Mouse (Mus musculus) heart, embryonic 13.5 days (tissue): Measurements from ENCODE around the gene Mab21l3. TPM values are rescaled to one million over a fixed set of nuclear protein-coding genes. Genes with fewer than 3 reads are reported as not detected.
A peak's percentile ranks its signal among the peaks of the same experiment; 100 is the strongest.

Source experiments
- ATAC-seq: fragments of 200-750 bp; cut with Nextera tagmentation; 2 replicates; pipeline ENCODE4 v1.8.0; 2017; ENCODE audit warnings: moderate TSS enrichment; ENCODE audit not compliant: insufficient number of reproducible peaks, low FRiP score, low TSS enrichment; ENCODE audit errors: extremely low read depth
- H3K27ac ChIP-seq: fragments of 300-500 bp; sonication (generic); replicated peaks from 2 replicates; pipeline ENCODE4 v1.5.1; 2015; ENCODE audit warnings: moderate library complexity, mild to moderate bottlenecking, inconsistent platforms
- H3K27me3 ChIP-seq: fragments of 300-500 bp; sonication (generic); replicated peaks from 2 replicates; pipeline ENCODE4 v1.6.1; 2015; ENCODE audit warnings: mild to moderate bottlenecking, inconsistent platforms
- H3K36me3 ChIP-seq: fragments of 300-500 bp; sonication (generic); 2 replicates; pipeline ENCODE4 v1.6.1; 2015; ENCODE audit warnings: mild to moderate bottlenecking, inconsistent platforms
- H3K4me1 ChIP-seq: fragments of 300-500 bp; sonication (generic); 2 replicates; pipeline ENCODE4 v1.6.1; 2015; ENCODE audit warnings: inconsistent platforms
- H3K4me2 ChIP-seq: fragments of 300-500 bp; sonication (generic); 2 replicates; pipeline ENCODE4 v1.6.1; 2015; ENCODE audit warnings: inconsistent platforms, mild to moderate bottlenecking, moderate library complexity
- H3K4me3 ChIP-seq: fragments of 300-500 bp; sonication (generic); 2 replicates; pipeline ENCODE4 v1.5.1; 2015; ENCODE audit warnings: moderate library complexity, mild to moderate bottlenecking, inconsistent platforms
- H3K9ac ChIP-seq: fragments of 300-500 bp; sonication (generic); 2 replicates; pipeline ENCODE4 v1.6.1; 2015; ENCODE audit warnings: inconsistent platforms, mild to moderate bottlenecking, moderate library complexity
- H3K9me3 ChIP-seq: fragments of 300-500 bp; sonication (generic); 2 replicates; pipeline ENCODE4 v1.6.1; 2016; ENCODE audit warnings: inconsistent platforms
- WGBS: fragments of 180-500 bp; shearing (Covaris S2); methylation state at CpG from one replicate; pipeline ENCODE4 v1.1.7; 2015; ENCODE audit warnings: mixed read lengths; 5-methylcytosine and 5-hydroxymethylcytosine counted together
- polyA plus RNA-seq: library from polyadenylated mRNA; unstranded; fragments of >200 nt; fragmentation: Nextera tagmentation; extraction: Ambion mirVana; gene quantifications from 2 replicates; pipeline ENCODE4 v1.2.1, GENCODE M21; 2015

The Mab21l3 gene
- polyA plus RNA-seq, 1 experiment from 2014 or later, result 0.55 TPM

DNA sequence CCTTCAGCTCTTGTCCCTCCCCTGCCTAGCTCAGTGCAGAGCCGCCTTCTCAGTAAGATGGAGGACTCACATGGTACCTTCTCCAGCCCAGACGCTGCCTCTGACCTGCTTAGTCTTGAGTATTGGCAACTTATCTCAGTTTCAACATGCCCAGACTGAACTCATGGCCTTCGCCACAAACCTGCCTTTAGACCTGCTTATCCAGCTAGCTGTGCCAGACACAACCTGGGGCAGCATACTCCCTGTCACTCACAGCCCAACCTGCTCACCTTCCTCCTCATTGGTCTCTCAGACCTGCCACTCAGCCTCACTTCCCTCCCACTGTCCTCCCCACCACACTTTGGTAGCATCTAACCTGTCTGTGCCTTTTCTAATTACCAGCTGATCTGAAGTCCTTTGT lies 32.8 kb downstream of the Mab21l3 start:
- no peaks in the 10 kb centered on the region for H3K4me1 ChIP-seq
- H3K9ac ChIP-seq, result no peak overlapping the region
- ATAC-seq, result no peak
- H3K27ac ChIP-seq, result no peak overlapping the region
- no peaks in the 10 kb centered on the region for H3K9me3 ChIP-seq
- H3K4me2 ChIP-seq, result no peak overlapping the region
- 73% methylated on average over 3 of the region's 3 CpGs for WGBS
- H3K27me3 ChIP-seq, result no peaks in the 10 kb centered on the region
- H3K36me3 ChIP-seq, result no peaks in the 10 kb centered on the region
- no peak overlapping the region for H3K4me3 ChIP-seq

DNA sequence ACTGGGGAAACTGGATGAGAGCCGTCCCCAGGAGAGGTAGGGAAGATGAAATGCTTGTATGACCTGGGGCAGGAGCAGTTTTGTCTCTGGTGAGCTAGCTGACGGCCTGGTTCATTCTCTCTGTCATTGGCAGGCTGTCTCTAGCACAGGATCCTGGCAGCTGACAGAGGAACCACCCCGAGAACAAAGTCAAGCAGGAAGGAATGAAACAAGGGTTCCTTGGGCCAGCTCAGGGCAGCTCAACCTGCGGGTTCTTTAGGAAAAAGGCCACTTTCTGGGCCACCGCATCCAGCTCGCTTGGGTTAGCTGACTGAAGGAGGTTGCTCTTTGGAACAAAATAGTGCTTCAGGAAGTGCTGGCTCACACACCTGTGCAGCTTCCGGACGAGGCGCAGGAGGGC lies 34.0 kb downstream of the Mab21l3 start:
- no peaks in the 10 kb centered on the region for H3K9me3 ChIP-seq
- H3K4me3 ChIP-seq, result no peak overlapping the region
- no peaks in the 10 kb centered on the region for H3K36me3 ChIP-seq
- no peak overlapping the region for H3K4me2 ChIP-seq
- H3K4me1 ChIP-seq, result no peaks in the 10 kb centered on the region
- ATAC-seq, result no peak
- no peak overlapping the region for H3K9ac ChIP-seq
- 79% methylated on average over 9 of the region's 9 CpGs for WGBS
- no peaks in the 10 kb centered on the region for H3K27me3 ChIP-seq
- no peak overlapping the region for H3K27ac ChIP-seq

DNA sequence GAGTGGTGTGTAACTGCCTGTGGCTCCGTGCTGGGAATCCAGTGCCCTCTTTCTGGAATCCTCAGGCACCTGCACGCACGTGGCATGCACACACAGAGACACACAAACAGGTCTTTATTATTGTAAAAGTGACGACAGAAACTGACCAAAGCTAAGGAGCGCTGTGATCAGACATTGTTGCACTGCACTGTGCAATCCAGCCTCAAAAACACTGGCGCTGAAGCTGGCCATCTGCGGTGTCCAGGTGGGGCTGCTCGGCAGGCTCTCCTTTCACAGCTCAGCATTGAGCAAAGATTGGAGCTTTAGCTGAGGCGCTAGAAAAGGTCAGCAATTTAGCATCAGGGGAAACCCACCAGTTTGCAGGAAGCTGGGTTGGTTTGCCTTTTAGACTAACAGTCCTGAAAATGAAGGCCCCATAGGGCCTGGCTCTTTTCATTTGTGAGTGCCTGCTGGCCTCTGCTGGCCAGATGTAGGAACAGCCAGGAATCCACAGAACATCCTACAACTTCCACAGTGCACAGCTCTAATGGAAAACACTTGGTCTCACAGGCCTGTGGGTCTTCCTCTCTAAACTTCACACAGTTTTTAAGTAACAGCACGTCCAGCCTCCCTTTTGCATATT lies 36.3 kb downstream of the Mab21l3 start:
- Histone ChIP-seq H3K27me3 (no peaks in the 10 kb centered on the region), H3K4me1 (peaks cover 11% of the 10 kb centered on the region), H3K9ac (no peak overlapping the region), H3K4me3 (no peak overlapping the region), H3K36me3 (no peaks in the 10 kb centered on the region), H3K9me3 (no peaks in the 10 kb centered on the region), H3K4me2 (no peak overlapping the region), H3K27ac (no peak overlapping the region)
- WGBS, result 60% methylated on average over 10 of the region's 10 CpGs
- ATAC-seq, result peak; percentile 54; the same call in 1 of the 2 replicates

DNA sequence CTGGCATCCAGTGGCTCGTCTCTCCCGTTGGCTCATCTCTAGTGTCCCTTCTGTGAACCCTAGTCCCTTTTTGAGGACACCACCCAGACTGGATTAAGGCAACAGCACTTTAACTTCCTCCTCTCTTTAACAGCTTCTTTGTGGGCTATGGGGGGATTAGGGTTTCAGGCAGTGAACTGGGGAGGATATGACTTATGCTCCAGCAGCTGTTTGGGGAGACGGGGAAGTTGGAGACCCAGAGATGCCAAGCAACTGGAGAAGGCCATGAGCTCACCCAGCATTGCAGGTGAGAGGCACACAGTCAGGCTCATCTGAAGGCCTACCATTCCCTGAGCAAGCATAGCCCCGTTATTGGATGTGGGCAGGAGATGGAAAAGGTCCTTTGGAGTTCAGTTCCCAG lies 36.8 kb downstream of the Mab21l3 start:
- 57% methylated on average over 4 of the region's 4 CpGs for WGBS
- peaks cover 16% of the 10 kb centered on the region for H3K4me1 ChIP-seq
- no peak overlapping the region for H3K27ac ChIP-seq
- no peaks in the 10 kb centered on the region for H3K27me3 ChIP-seq
- H3K9me3 ChIP-seq, result no peaks in the 10 kb centered on the region
- H3K9ac ChIP-seq, result no peak overlapping the region
- no peak overlapping the region for H3K4me2 ChIP-seq
- H3K36me3 ChIP-seq, result no peaks in the 10 kb centered on the region
- H3K4me3 ChIP-seq, result no peak overlapping the region
- ATAC-seq, result no peak

DNA sequence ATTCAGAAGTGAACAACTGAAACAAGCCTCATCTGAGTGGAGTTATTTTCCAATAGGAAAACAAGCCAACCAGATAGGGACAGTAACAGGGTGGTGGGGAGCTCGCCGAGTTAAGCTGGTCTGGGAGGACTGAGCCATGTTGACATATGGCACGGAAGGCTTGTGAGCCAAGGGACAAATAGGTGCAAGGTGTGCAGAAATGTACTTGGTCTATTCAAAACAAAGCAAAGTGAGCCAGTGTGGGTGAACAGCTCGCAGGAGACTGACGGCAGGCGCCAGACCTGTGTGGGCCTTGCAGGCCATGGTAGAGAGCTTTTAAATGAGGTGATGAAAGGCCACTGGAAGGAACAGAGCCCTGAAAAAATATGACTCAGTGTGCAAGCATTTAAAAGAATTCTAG lies 41.1 kb downstream of the Mab21l3 start:
- Histone ChIP-seq H3K9ac (peak overlapping the region; percentile 62), H3K4me2 (no peak overlapping the region; the same call in 1 of the 2 replicates), H3K27me3 (no peaks in the 10 kb centered on the region), H3K36me3 (no peaks in the 10 kb centered on the region), H3K27ac (peak overlapping the region; percentile 56), H3K9me3 (no peaks in the 10 kb centered on the region), H3K4me3 (no peak overlapping the region), H3K4me1 (peaks cover 56% of the 10 kb centered on the region)
- WGBS, result 51% methylated on average over 6 of the region's 6 CpGs
- ATAC-seq, result no peak

DNA sequence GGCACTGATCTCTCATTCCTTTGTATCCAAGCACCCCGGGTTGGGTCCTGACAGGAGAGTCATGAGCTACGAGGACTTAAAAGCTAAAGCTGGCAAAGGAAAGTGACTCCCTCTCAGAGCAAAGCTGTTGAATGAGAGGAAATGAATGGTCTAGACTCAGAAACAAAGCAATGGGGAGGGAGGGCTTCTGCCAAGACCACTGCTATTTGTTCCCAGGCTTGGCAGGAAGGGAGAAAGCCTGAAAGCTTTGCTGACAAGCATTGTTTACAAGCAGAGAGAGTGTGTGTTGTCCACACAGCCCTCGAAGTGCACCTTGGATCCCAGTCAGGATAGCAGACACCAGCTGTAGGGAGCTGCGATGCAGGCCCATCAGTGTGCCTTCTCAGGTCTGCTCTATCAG lies 41.8 kb downstream of the Mab21l3 start:
- no peak overlapping the region for H3K4me3 ChIP-seq
- ATAC-seq, result no peak
- H3K36me3 ChIP-seq, result no peaks in the 10 kb centered on the region
- no peak overlapping the region for H3K4me2 ChIP-seq
- peaks cover 64% of the 10 kb centered on the region for H3K4me1 ChIP-seq
- peak overlapping the region; percentile 56 for H3K27ac ChIP-seq
- 46% methylated on average over 4 of the region's 4 CpGs for WGBS
- H3K27me3 ChIP-seq, result no peaks in the 10 kb centered on the region
- H3K9me3 ChIP-seq, result no peaks in the 10 kb centered on the region
- peak overlapping the region; percentile 62 for H3K9ac ChIP-seq

DNA sequence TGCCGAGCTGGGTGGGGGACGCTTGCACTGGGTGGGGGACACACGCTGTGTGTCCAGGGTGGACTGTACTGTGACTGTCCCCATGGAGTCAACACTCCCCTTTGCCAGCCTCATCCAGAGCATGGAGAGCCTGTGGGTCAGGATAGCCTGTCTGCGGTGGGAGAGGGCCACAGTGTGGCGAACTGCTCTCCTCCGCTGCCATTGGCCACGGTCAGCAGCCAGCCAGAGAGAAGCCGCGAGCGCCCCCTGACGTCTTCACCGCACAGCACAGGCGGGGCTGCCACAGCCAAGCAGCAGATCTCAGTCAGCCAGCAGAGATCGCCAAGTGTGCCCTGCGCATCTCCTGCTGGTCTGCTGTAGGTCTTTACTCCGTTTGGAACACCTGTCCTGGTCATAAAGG lies 42.6 kb downstream of the Mab21l3 start:
- WGBS, result 4% methylated on average over 16 of the region's 16 CpGs
- Histone ChIP-seq H3K27me3 (no peaks in the 10 kb centered on the region), H3K4me1 (peaks cover 71% of the 10 kb centered on the region), H3K36me3 (no peaks in the 10 kb centered on the region), H3K9ac (peak overlapping the region; percentile 62; the same call in 1 of the 2 replicates), H3K4me2 (peak overlapping the region; percentile 46), H3K4me3 (no peak overlapping the region), H3K9me3 (no peaks in the 10 kb centered on the region), H3K27ac (peak overlapping the region; percentile 99)
- peak; percentile 10; the same call in 1 of the 2 replicates for ATAC-seq

DNA sequence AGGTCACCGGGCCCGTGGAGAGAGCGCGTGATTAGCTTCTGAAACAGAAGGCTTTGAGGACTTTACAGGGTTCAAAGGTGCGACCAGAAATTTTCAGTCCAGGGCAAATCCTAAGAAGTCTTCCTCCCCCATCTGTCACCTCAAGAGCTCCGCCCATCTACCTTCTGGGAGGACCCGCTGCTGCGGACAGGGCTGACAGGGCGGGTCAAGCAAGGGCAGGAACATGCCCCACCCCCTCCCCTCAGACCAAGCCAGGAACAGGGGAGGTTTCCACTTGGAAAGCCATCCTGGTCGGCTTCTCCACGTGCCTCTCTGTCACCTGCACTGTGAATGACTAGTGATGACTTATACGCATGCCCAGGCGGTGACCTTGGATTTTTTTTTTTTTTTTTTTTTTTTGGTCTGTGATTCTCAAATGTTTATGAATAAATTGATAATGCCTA lies 43.2 kb downstream of the Mab21l3 start:
- ATAC-seq, result no peak
- Histone ChIP-seq H3K4me1 (peaks cover 72% of the 10 kb centered on the region), H3K36me3 (no peaks in the 10 kb centered on the region), H3K4me2 (peak overlapping the region; percentile 46), H3K27me3 (no peaks in the 10 kb centered on the region), H3K9ac (peak overlapping the region; percentile 55), H3K27ac (peak overlapping the region; percentile 99), H3K4me3 (no peak overlapping the region), H3K9me3 (no peaks in the 10 kb centered on the region)
- WGBS, result 26% methylated on average over 13 of the region's 13 CpGs

DNA sequence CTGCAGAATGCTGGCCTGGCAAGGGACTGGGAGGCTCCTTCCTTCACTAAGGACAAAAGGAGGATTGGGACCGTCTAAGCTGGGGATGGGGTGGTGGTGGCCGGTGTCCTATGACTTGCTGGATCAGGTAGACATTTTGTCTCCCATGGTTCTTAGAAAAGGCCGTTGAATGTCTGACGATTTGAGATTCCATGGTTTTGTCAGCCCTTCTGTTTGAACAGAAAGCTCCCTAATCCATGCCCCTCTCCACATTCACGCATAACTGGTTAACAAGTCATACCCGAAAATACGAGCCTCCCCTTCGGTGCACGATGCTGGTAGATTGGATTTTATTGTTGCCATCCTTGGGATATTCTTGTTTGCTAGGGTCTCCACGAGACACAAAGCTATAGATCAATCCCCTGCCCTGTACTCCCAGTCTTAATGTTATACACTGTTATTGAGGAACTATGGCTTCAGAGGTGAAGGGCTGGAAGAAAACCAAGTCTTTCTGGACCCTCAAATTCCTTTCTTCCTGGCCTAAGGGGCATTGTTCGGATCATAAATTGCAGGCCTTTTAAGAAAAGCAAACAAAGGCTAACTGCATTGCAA lies 43.7 kb downstream of the Mab21l3 start:
- no peak for ATAC-seq
- Histone ChIP-seq H3K4me2 (peak overlapping the region; percentile 49), H3K9me3 (no peaks in the 10 kb centered on the region), H3K4me1 (peaks cover 76% of the 10 kb centered on the region), H3K9ac (peak overlapping the region; percentile 69), H3K27ac (peak overlapping the region; percentile 99), H3K27me3 (no peaks in the 10 kb centered on the region), H3K4me3 (no peak overlapping the region), H3K36me3 (no peaks in the 10 kb centered on the region)
- WGBS, result 59% methylated on average over 11 of the region's 11 CpGs

DNA sequence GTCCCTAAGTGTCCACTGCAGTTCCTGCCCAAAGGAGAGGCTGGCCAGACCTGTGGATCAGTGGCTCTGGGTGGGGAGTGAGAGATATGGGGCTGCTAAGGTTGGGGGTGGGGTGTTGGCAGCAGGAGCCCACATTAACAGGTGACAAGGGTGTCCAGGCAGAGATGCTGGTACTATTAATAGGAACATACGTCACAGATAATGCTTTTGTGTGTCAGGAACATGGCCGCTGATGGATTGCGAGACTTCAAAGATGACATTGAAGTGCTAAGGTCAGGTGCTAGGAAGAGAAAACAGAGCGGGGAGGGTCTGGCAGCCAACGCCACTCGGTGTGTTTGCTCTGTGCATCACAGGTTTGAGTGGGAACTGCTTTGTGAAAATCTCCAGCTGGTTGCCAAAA lies 44.4 kb downstream of the Mab21l3 start:
- no peaks in the 10 kb centered on the region for H3K36me3 ChIP-seq
- no peaks in the 10 kb centered on the region for H3K27me3 ChIP-seq
- peak; percentile 59 for ATAC-seq
- H3K4me1 ChIP-seq, result peaks cover 83% of the 10 kb centered on the region
- H3K4me3 ChIP-seq, result no peak overlapping the region
- WGBS, result 23% methylated on average over 6 of the region's 6 CpGs
- no peaks in the 10 kb centered on the region for H3K9me3 ChIP-seq
- H3K9ac ChIP-seq, result peak overlapping the region; percentile 69
- peak overlapping the region; percentile 99 for H3K27ac ChIP-seq
- H3K4me2 ChIP-seq, result peak overlapping the region; percentile 49

DNA sequence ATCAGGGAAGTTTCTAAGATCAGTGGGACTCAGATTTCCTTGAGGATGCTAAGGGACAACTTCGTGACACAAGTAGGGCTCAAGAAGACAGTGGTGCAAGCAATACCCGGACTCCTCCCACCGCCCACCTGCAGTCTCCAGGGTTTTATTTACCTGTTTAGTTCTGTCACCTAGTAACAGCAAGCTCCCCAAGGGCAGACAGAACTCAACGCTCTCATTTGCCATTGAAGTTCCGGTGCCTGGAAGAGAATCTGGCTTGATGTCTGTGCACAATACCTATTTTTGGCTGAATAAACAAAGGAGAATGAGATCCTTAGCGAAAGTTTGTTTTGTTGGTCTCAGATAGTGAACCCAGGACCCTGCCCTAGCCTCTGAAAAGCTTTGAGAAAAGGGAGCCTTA lies 45.0 kb downstream of the Mab21l3 start:
- ATAC-seq, result no peak
- Histone ChIP-seq H3K4me2 (peak overlapping the region; percentile 49), H3K4me3 (no peak overlapping the region), H3K27ac (peak overlapping the region; percentile 99), H3K36me3 (no peaks in the 10 kb centered on the region), H3K4me1 (peaks cover 89% of the 10 kb centered on the region), H3K9me3 (no peaks in the 10 kb centered on the region), H3K9ac (peak overlapping the region; percentile 69), H3K27me3 (no peaks in the 10 kb centered on the region)
- whole genome bisulfite sequencing, result 32% methylated on average over 6 of the region's 6 CpGs

DNA sequence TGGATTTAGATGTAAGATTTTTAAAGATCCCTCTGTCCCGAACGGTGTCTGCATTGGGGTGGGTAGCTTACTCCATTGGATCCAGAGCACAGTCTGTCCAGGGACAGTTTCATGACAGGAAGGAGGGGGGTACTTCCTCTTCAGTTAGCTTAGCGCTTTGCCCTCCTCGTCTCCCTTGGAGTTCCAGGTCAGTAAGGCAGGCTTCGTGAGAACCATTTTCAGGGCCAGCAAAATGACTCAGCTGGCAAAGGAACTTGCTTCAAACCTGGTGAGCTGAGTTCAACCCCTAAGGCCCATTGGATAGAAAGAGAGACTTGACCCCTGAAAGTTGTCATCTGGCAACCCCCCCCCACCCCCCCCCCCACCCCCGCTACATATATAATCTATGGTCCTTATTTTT lies 46.0 kb downstream of the Mab21l3 start:
- Histone ChIP-seq H3K36me3 (no peaks in the 10 kb centered on the region), H3K4me3 (no peak overlapping the region), H3K27me3 (no peaks in the 10 kb centered on the region), H3K27ac (no peak overlapping the region), H3K9me3 (no peaks in the 10 kb centered on the region), H3K4me1 (peaks cover 87% of the 10 kb centered on the region), H3K4me2 (no peak overlapping the region), H3K9ac (no peak overlapping the region)
- WGBS, result 75% methylated on average over 6 of the region's 6 CpGs
- ATAC-seq, result no peak
